Mouse (Mus musculus): ENCODE results near the gene Chchd6.

- no peak for TF ChIP-seq CTCF (conservative IDR thresholded peaks at IDR 0.05; ENCODE audit: low read length)
- TF ChIP-seq NANOG (IDR thresholded peaks at IDR 0.05; ENCODE audit: borderline replicate concordance, low read length), result no peak
These were observed 233.0 kb downstream of the Chchd6 start, which contains the start of gene Plxna1 for GRCm38 (mm10) chr6:89362281-89363106.

All from E14TG2a.4 (cell line).